Mouse (Mus musculus) CD4-positive naive resting alpha-beta T cell, adult 57 days (primary cell): ENCODE measurements around the gene Tmem202. TPM values are rescaled to one million over a fixed set of nuclear protein-coding genes. Genes with fewer than 3 reads are reported as not detected.

ENCODE experiments used
- total RNA-seq: library from RNA; stranded (reverse); gene quantifications from one replicate; pipeline ENCODE4 v1.2.4, GENCODE M21; 2023

The Tmem202 gene
- 0.71 TPM for total RNA-seq

DNA sequence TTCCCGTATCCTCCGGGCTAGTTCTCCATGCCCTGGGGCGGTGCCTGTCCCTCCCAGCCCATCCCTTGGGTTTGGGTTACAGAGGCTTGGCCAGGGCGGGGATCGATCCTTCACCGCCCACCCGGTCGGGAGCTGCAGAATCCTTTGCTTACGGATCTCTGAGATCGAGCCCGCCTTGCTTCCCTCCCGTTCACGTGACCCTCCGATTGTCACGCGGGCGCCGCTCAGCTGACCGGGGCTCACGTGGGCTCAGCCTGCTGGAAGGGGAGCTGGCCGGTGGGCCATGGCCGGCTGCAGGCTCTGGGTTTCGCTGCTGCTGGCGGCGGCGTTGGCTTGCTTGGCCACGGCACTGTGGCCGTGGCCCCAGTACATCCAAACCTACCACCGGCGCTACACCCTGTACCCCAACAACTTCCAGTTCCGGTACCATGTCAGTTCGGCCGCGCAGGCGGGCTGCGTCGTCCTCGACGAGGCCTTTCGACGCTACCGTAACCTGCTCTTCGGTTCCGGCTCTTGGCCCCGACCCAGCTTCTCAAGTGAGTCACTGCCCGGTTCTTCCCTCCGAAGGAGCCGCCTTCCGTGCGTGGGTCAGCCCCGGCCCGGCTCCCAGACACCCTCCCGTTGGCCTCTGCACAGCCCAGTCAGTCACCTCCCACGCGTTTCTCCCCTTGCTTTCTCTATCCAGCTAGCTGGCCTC, at the start of gene Tmem202, which contains the start of gene Hexa:
TSS of gene Tmem202 (minus strand) at position 407 of the 697 bp plus-strand sequence.
TSS of gene Hexa (plus strand) at position 100 of the 697 bp plus-strand sequence.

GRCm38 (mm10) chr9:59577844-59578504, 38.3 kb upstream of the Tmem202 start, which contains the start of gene Celf6:
Gene Celf6, plus strand, starts transcription at chr9:59577917.

GRCm38 (mm10) chr9:59486549-59487065, 53.0 kb downstream of the Tmem202 start, which contains the start of gene Arih1:
Gene Arih1, minus strand, starts transcription at chr9:59486618.

Other genes with a start within 250 kb of the Tmem202 start
- 84.1 TPM for gene Adpgk, start 248.3 kb downstream of the Tmem202 start, total RNA-seq
- gene Bbs4, start 186.3 kb downstream of the Tmem202 start, total RNA-seq: 8.4 TPM
- 183 TPM for gene Arih1, start 53.2 kb downstream of the Tmem202 start, total RNA-seq
- 44.5 TPM for gene Hexa, start 307 bp downstream of the Tmem202 start, total RNA-seq
- gene Celf6, start 38.1 kb upstream of the Tmem202 start, total RNA-seq: not detected
- 68.5 TPM for gene Parp6, start 77.4 kb upstream of the Tmem202 start, total RNA-seq
- gene Pkm, start 116.5 kb upstream of the Tmem202 start, total RNA-seq: 408 TPM
- gene Gramd2, start 140.3 kb upstream of the Tmem202 start, total RNA-seq: not detected
- gene Senp8, start 210.9 kb upstream of the Tmem202 start, total RNA-seq: 1.4 TPM
- gene Myo9a, start 211.0 kb upstream of the Tmem202 start, total RNA-seq: 20.5 TPM